Mouse (Mus musculus): ENCODE results near the gene Mto1. TPM values are rescaled to one million over a fixed set of nuclear protein-coding genes. Genes with fewer than 3 reads are reported as not detected.
A peak's percentile ranks its signal among the peaks of the same experiment; 100 is the strongest.

Mto1 gene
- polyA plus RNA-seq (2016; fragmentation: Nextera tagmentation; extraction: Ambion mirVana) = 22.1 and 22.8 TPM in 2 replicates

- ATAC-seq (ENCODE audit: insufficient number of reproducible peaks, insufficient read depth, low FRiP score, low TSS enrichment) = peak; percentile 79
- under 1% methylated on average over 96 of the region's 96 CpGs for WGBS
- peak within 1 kb of the TSS; percentile 92 for H3K9ac ChIP-seq
- peak within 1 kb of the TSS; percentile 87 for H3K27ac ChIP-seq
- H3K36me3 ChIP-seq = peaks cover 15% of the 10 kb centered on the region
- H3K4me2 ChIP-seq (replicated peaks) = peak within 1 kb of the TSS; percentile 64
- H3K27me3 ChIP-seq = peaks cover 25% of the 10 kb centered on the region
- peak within 1 kb of the TSS; percentile 99 for H3K4me3 ChIP-seq
- H3K4me1 ChIP-seq = 0 out of 2 replicates have a peak, but pooled peaks cover 6% of the 10 kb centered on the region
- no peaks in the 10 kb centered on the region for H3K9me3 ChIP-seq
Measured at GRCm38 (mm10) chr9:78447973-78448873, at the start of gene Mto1, which contains the start of gene Gm17324. Mto1 (plus strand) TSS chr9:78448208. Gm17324 (minus strand) TSS chr9:78448786.

GRCm38 (mm10) chr9:78400570-78400969 is 47.4 kb upstream of the Mto1 start:
- H3K4me3 ChIP-seq = no peak overlapping the region
- ATAC-seq (ENCODE audit: insufficient number of reproducible peaks, insufficient read depth, low FRiP score, low TSS enrichment) = no peak
- WGBS = 79% methylated on average over 5 of the region's 5 CpGs

DNA sequence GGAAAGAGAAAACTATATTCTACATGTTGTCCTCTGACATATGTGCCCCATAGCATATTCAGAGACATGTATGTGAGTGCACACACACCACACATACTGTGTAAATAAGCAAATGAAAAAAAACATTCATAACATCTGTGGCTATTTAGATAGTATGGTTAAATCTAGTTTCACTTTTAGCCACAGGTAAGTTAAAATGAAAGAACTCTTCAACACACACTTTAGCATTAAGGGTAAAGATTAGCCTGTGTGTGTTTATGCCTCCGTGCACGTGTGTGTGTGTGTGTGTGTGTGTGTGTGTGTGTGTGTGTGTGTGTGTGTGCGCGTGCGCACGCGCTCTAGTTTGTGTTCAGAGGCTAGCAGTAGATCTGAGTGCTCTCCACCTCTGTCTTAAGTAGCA is 46.4 kb upstream of the Mto1 start:
- Histone ChIP-seq H3K4me1 (no peaks in the 10 kb centered on the region), H3K36me3 (no peaks in the 10 kb centered on the region), H3K9ac (no peak overlapping the region), H3K27me3 (peaks cover 19% of the 10 kb centered on the region), H3K27ac (no peak overlapping the region), H3K4me2 (replicated peaks) (no peak overlapping the region), H3K9me3 (no peaks in the 10 kb centered on the region), H3K4me3 (no peak overlapping the region)
- WGBS = 88% methylated on average over 7 of the region's 7 CpGs
- no peak for ATAC-seq (ENCODE audit: insufficient number of reproducible peaks, insufficient read depth, low FRiP score, low TSS enrichment)

More at GRCm38 (mm10) chr9:78400570-78400969, 47.4 kb upstream of the Mto1 start:
- Histone ChIP-seq H3K36me3 (no peaks in the 10 kb centered on the region), H3K4me2 (replicated peaks) (no peak overlapping the region), H3K27ac (no peak overlapping the region), H3K27me3 (peaks cover 29% of the 10 kb centered on the region), H3K9ac (no peak overlapping the region), H3K4me1 (peaks cover 6% of the 10 kb centered on the region; the same call in 1 of the 2 replicates), H3K9me3 (no peaks in the 10 kb centered on the region)

DNA sequence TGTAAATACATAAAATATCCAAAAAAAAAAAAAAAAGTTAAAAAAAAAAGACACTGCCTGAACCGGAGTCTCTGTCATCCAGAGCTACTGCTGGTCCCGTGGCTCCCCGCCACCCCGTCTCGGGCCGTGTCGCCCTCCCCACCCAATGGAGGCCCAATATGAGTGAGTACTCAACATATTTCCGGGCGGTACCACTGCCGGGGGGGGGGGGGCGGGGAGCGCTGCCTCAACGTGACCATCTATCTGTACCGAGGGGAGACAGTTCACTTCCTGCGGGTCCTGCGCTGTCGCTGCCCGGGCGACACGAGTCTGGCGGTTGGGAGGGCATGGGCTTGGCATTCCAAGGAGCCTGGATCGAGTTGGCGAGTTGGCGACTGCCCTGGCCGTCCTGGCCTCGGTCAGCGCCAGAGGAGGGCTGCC is 20.6 kb upstream of the Mto1 start:
- H3K4me2 ChIP-seq (replicated peaks) = peak overlapping the region; percentile 65
- H3K4me1 ChIP-seq = 0 out of 2 replicates have a peak, but pooled peaks cover 6% of the 10 kb centered on the region
- H3K9me3 ChIP-seq = no peaks in the 10 kb centered on the region
- ATAC-seq (ENCODE audit: insufficient number of reproducible peaks, insufficient read depth, low FRiP score, low TSS enrichment) = no peak
- 0 out of 2 replicates have a peak overlapping the region, but pooled peaks have one; percentile 27 for H3K9ac ChIP-seq
- peaks cover 3% of the 10 kb centered on the region; the same call in 1 of the 2 replicates for H3K27me3 ChIP-seq
- H3K36me3 ChIP-seq = no peaks in the 10 kb centered on the region
- H3K4me3 ChIP-seq = peak overlapping the region; percentile 32
- H3K27ac ChIP-seq = no peak overlapping the region
- 28% methylated on average over 27 of the region's 27 CpGs for WGBS

GRCm38 (mm10) chr9:78428185-78428584 is 19.8 kb upstream of the Mto1 start:
- no peak overlapping the region for H3K4me2 ChIP-seq (replicated peaks)
- no peak overlapping the region for H3K9ac ChIP-seq
- no peak overlapping the region for H3K4me3 ChIP-seq
- no peaks in the 10 kb centered on the region for H3K9me3 ChIP-seq
- 0 out of 2 replicates have a peak, but pooled peaks cover 6% of the 10 kb centered on the region for H3K4me1 ChIP-seq
- no peaks in the 10 kb centered on the region for H3K36me3 ChIP-seq
- 71% methylated on average over 6 of the region's 6 CpGs for WGBS
- no peak overlapping the region for H3K27ac ChIP-seq
- peaks cover 3% of the 10 kb centered on the region; the same call in 1 of the 2 replicates for H3K27me3 ChIP-seq
- ATAC-seq (ENCODE audit: insufficient number of reproducible peaks, insufficient read depth, low FRiP score, low TSS enrichment) = no peak

DNA sequence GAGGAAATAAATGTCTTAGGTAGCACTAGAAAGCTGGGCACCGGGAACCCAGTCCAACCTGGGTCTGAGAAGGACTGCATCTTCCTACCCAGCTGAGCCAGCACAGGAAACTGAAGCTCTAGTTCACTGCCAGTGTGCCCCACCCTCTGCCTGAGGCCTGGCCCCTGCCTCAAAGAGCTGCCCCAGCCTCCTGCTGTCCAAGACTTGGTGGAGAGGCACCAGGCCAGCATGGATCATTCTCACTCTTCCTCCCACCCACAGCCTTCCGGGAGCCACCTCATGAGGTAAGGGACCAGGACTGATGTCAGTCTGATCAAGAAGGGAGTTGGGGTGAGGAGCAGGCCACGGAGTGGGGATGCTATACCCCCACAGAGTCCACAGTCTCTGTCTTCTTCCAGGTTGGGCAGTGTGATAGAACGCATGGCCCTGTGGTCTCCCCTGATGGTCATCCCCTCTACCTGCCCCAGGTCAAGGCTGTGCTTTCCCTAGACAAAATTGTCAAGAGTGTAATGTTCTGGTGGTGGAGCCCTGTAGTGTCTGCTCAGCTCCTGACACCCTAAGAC is 19.1 kb upstream of the Mto1 start:
- no peak overlapping the region for H3K4me3 ChIP-seq
- no peak overlapping the region for H3K27ac ChIP-seq
- 0 out of 2 replicates have a peak, but pooled peaks cover 6% of the 10 kb centered on the region for H3K4me1 ChIP-seq
- no peaks in the 10 kb centered on the region for H3K36me3 ChIP-seq
- 82% methylated on average over 4 of the region's 4 CpGs for WGBS
- no peaks in the 10 kb centered on the region for H3K9me3 ChIP-seq
- no peak overlapping the region for H3K9ac ChIP-seq
- no peak overlapping the region for H3K4me2 ChIP-seq (replicated peaks)
- no peak for ATAC-seq (ENCODE audit: insufficient number of reproducible peaks, insufficient read depth, low FRiP score, low TSS enrichment)
- H3K27me3 ChIP-seq = peaks cover 3% of the 10 kb centered on the region; the same call in 1 of the 2 replicates

DNA sequence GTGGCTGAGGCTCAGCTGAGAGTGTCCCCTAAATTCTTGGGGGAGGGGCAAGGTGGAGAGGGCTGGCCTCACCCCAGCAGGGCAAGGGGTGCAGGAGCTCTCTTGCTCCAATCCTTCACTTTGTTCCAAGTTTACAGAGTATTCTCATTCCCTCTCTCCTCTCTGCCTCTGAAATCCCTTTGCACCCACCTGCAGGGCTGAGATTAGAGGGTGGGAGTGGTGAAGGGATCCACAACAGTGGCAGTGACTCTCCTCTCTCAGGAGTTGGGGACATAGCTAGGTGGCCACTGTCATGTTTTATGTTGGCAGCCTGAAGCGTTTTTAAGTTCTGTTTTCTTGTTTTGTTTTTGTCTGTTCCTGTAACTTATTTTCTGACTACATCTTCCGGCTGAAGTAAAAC is 18.5 kb upstream of the Mto1 start:
- no peak for ATAC-seq (ENCODE audit: insufficient number of reproducible peaks, insufficient read depth, low FRiP score, low TSS enrichment)
- 60% methylated on average over 2 of the region's 2 CpGs for WGBS
- no peak overlapping the region for H3K4me3 ChIP-seq

GRCm38 (mm10) chr9:78430486-78430885 is 17.5 kb upstream of the Mto1 start:
- Histone ChIP-seq H3K27me3 (peaks cover 3% of the 10 kb centered on the region; the same call in 1 of the 2 replicates), H3K4me1 (0 out of 2 replicates have a peak, but pooled peaks cover 6% of the 10 kb centered on the region), H3K27ac (no peak overlapping the region), H3K4me3 (no peak overlapping the region), H3K9me3 (no peaks in the 10 kb centered on the region), H3K9ac (no peak overlapping the region), H3K4me2 (replicated peaks) (no peak overlapping the region), H3K36me3 (no peaks in the 10 kb centered on the region)
- no peak for ATAC-seq (ENCODE audit: insufficient number of reproducible peaks, insufficient read depth, low FRiP score, low TSS enrichment)
- 73% methylated on average over 6 of the region's 6 CpGs for WGBS

More for the DNA sequence above, 18.5 kb upstream of the Mto1 start:
- Histone ChIP-seq H3K27me3 (peaks cover 3% of the 10 kb centered on the region; the same call in 1 of the 2 replicates), H3K4me1 (0 out of 2 replicates have a peak, but pooled peaks cover 6% of the 10 kb centered on the region), H3K9ac (no peak overlapping the region), H3K36me3 (no peaks in the 10 kb centered on the region), H3K9me3 (no peaks in the 10 kb centered on the region), H3K27ac (no peak overlapping the region), H3K4me2 (replicated peaks) (no peak overlapping the region)

- Histone ChIP-seq H3K4me2 (replicated peaks) (no peak overlapping the region), H3K9ac (no peak overlapping the region), H3K9me3 (no peaks in the 10 kb centered on the region), H3K4me1 (0 out of 2 replicates have a peak, but pooled peaks cover 6% of the 10 kb centered on the region), H3K27ac (no peak overlapping the region), H3K4me3 (no peak overlapping the region), H3K36me3 (no peaks in the 10 kb centered on the region), H3K27me3 (peaks cover 3% of the 10 kb centered on the region; the same call in 1 of the 2 replicates)
- WGBS = 86% methylated on average over 5 of the region's 5 CpGs
- no peak for ATAC-seq (ENCODE audit: insufficient number of reproducible peaks, insufficient read depth, low FRiP score, low TSS enrichment)
Measured at GRCm38 (mm10) chr9:78432471-78432870, 15.5 kb upstream of the Mto1 start.

DNA sequence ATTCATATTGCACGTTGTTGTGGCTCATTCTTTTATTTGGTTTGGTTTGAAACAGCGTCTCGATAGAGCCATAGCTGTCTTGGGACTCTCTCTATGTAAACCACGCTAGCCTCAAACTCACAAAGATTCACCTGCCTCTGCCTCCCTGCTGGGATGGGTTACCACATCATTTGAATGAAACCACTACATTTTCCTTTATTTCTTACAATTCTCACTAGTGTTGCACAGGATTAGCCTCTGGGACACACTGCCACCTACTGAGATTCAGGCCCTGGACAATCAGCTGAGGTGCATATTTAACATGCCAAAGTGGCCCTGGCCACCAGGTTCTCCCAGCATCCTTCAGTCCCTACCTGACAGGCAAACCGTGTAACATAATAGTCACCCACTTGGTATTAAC is 8.6 kb upstream of the Mto1 start:
- Histone ChIP-seq H3K36me3 (no peaks in the 10 kb centered on the region), H3K4me1 (no peaks in the 10 kb centered on the region; the same call in 1 of the 2 replicates), H3K4me2 (replicated peaks) (no peak overlapping the region), H3K9me3 (no peaks in the 10 kb centered on the region), H3K4me3 (no peak overlapping the region), H3K9ac (no peak overlapping the region), H3K27ac (no peak overlapping the region), H3K27me3 (peaks cover 54% of the 10 kb centered on the region)
- no peak for ATAC-seq (ENCODE audit: insufficient number of reproducible peaks, insufficient read depth, low FRiP score, low TSS enrichment)
- WGBS = 67% methylated on average over 5 of the region's 5 CpGs

- no peaks in the 10 kb centered on the region for H3K36me3 ChIP-seq
- H3K4me1 ChIP-seq = no peaks in the 10 kb centered on the region; the same call in 1 of the 2 replicates
- H3K9ac ChIP-seq = peak overlapping the region; percentile 49
- peaks cover 68% of the 10 kb centered on the region for H3K27me3 ChIP-seq
- 2% methylated on average over 9 of the region's 9 CpGs for WGBS
- no peaks in the 10 kb centered on the region for H3K9me3 ChIP-seq
- H3K4me2 ChIP-seq (replicated peaks) = peak overlapping the region; percentile 70
- no peak overlapping the region for H3K27ac ChIP-seq
- ATAC-seq (ENCODE audit: insufficient number of reproducible peaks, insufficient read depth, low FRiP score, low TSS enrichment) = no peak
- peak overlapping the region; percentile 38 for H3K4me3 ChIP-seq
Measured at GRCm38 (mm10) chr9:78442237-78442578, 5.8 kb upstream of the Mto1 start.
